Mouse (Mus musculus) lung, embryonic 14.5 days (tissue): ENCODE data around the gene Sec24a. TPM values are rescaled to one million over a fixed set of nuclear protein-coding genes. Genes with fewer than 3 reads are reported as not detected.
"Not testable (repeated sequence)": the region's sequence is repeated elsewhere in the genome, so short reads cannot be mapped to it uniquely, and the experiment has no call there.

Experiments used
- ATAC-seq: fragments of 200-750 bp; cut with Nextera tagmentation; 2 replicates; pipeline ENCODE4 v1.8.0; 2017; ENCODE audit warnings: mild to moderate bottlenecking, moderate TSS enrichment, moderate library complexity; ENCODE audit not compliant: insufficient read depth
- DNase-seq: peaks from one replicate; pipeline ENCODE4 v3.0.0-alpha.2; 2015
- H3K27ac ChIP-seq: fragments of 300-500 bp; sonication (generic); 2 replicates; pipeline ENCODE4 v1.5.1; 2014; ENCODE audit warnings: low read depth, mild to moderate bottlenecking, moderate library complexity
- H3K27me3 ChIP-seq: fragments of 300-500 bp; sonication (generic); 2 replicates; pipeline ENCODE4 v1.6.1; 2014; ENCODE audit warnings: low read length, control low read depth; ENCODE audit not compliant: insufficient read depth
- H3K36me3 ChIP-seq: fragments of 300-500 bp; sonication (generic); 2 replicates; pipeline ENCODE4 v1.6.1; 2014; ENCODE audit warnings: control low read depth; ENCODE audit not compliant: insufficient read depth
- H3K4me1 ChIP-seq: fragments of 300-500 bp; sonication (generic); 2 replicates; pipeline ENCODE4 v1.6.1; 2014; ENCODE audit warnings: antibody characterized with exemption, control low read depth; ENCODE audit not compliant: insufficient read depth
- H3K4me2 ChIP-seq: fragments of 300-500 bp; sonication (generic); 2 replicates; pipeline ENCODE4 v1.6.1; 2014; ENCODE audit warnings: mild to moderate bottlenecking
- H3K4me3 ChIP-seq: fragments of 300-500 bp; sonication (generic); 2 replicates; pipeline ENCODE4 v1.5.1; 2014; ENCODE audit warnings: low read depth, low read length
- H3K9ac ChIP-seq: fragments of 300-500 bp; sonication (generic); 2 replicates; pipeline ENCODE4 v1.6.1; 2014
- H3K9me3 ChIP-seq: fragments of 300-500 bp; sonication (generic); 2 replicates; pipeline ENCODE4 v1.6.1; 2016; ENCODE audit warnings: low read depth, low read length, control low read depth
- CTCF ChIP-seq: IDR thresholded peaks from 2 replicates; pipeline ENCODE4 v1.5.1; 2016; ENCODE audit warnings: antibody characterized with exemption, low read depth
- WGBS: fragments of 180-500 bp; shearing (Covaris S2); extraction: QIAGEN DNeasy Blood & Tissue Kit; methylation state at CpG from one replicate; pipeline ENCODE4 v1.1.7; 2014; 5-methylcytosine and 5-hydroxymethylcytosine counted together
- polyA plus RNA-seq: library from polyadenylated mRNA; unstranded; fragments of >200 nt; fragmentation: Nextera tagmentation; extraction: Ambion mirVana; gene quantifications from 2 replicates; pipeline ENCODE4 v1.2.1, GENCODE M21; 2014

Sec24a gene
- polyA plus RNA-seq, 1 experiment from 2014 or later = 16.3 TPM

DNA sequence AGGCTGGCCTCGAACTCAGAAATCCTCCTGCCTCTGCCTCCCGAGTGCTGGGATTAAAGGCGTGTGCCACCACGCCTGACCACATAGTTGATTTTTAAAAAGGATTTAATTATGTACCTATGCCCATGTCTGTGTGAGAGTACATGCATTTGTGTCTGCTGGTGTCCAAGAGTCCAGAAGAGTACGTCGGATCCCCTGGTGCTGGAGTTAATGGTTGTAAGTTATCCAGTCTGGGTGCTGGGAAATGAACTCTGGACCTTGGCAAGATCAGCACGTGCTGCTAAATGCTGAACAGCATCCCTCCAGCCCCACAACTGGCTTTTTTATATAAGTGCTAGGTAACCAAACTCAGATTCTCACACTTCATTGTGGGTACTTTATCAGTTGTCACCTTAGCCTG is 92.6 kb downstream of the Sec24a start:
- no peaks in the 10 kb centered on the region for H3K27me3 ChIP-seq
- DNase-seq (no peak), ATAC-seq (no peak)
- H3K36me3 ChIP-seq = no peaks in the 10 kb centered on the region
- 85% methylated on average over 7 of the region's 7 CpGs for WGBS
- no peak overlapping the region for H3K4me2 ChIP-seq
- H3K27ac ChIP-seq = no peak overlapping the region
- no peak overlapping the region for H3K4me3 ChIP-seq
- H3K4me1 ChIP-seq = no peaks in the 10 kb centered on the region
- no peak for TF ChIP-seq CTCF
- no peak overlapping the region for H3K9ac ChIP-seq
- no peaks in the 10 kb centered on the region for H3K9me3 ChIP-seq

DNA sequence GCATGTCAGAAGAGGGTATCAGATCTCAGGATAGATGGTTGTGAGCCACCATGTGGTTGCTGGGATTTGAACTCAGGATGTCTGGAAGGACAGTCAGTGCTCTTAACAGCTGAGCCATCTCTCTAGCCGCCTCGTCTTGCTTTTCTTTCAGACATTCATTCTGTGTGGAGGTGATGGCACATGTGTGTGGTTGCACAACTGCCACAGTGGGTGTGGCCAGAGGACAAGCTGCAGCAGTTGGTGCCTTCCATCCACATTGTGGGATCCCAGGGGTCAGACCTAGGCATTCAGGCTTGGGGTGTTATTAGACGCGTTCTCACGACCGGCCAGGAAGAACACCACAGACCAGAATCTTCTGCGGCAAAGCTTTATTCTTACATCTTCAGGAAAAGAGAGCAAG is 98.7 kb downstream of the Sec24a start:
- WGBS = 67% methylated on average over 7 of the region's 7 CpGs
- H3K4me2 ChIP-seq, H3K4me3 ChIP-seq, H3K9ac ChIP-seq, H3K27me3 ChIP-seq, H3K27ac ChIP-seq, H3K36me3 ChIP-seq, ATAC-seq, H3K9me3 ChIP-seq, H3K4me1 ChIP-seq: not testable (repeated sequence)
- peak; percentile 49 for DNase-seq

DNA sequence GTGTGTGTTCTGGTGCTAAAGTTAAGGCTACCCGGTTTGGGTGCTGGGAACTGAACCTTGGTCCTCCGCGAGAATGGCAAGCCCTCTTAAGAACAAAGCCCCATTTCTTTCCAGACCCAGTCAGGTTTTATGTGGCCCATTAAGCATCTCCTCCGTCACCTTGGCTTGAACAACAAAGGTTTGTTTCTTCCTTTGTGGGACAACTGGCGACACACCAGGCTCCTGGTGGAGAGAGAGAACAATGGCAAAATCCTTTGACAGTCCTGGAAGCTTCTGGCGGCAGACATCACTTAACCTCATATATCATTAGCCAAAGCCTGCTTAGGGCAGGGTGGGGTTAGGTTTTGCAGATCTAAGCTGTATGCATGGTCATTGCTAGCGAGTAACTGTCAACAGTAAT is 100.8 kb downstream of the Sec24a start:
- Histone ChIP-seq H3K27ac (no peak overlapping the region), H3K27me3 (no peaks in the 10 kb centered on the region), H3K4me3 (no peak overlapping the region), H3K9ac (no peak overlapping the region), H3K9me3 (no peaks in the 10 kb centered on the region), H3K36me3 (no peaks in the 10 kb centered on the region), H3K4me2 (no peak overlapping the region), H3K4me1 (no peaks in the 10 kb centered on the region; the same call in 1 of the 2 replicates)
- no peak for TF ChIP-seq CTCF
- ATAC-seq (no peak), DNase-seq (no peak)
- 71% methylated on average over 7 of the region's 7 CpGs for WGBS

DNA sequence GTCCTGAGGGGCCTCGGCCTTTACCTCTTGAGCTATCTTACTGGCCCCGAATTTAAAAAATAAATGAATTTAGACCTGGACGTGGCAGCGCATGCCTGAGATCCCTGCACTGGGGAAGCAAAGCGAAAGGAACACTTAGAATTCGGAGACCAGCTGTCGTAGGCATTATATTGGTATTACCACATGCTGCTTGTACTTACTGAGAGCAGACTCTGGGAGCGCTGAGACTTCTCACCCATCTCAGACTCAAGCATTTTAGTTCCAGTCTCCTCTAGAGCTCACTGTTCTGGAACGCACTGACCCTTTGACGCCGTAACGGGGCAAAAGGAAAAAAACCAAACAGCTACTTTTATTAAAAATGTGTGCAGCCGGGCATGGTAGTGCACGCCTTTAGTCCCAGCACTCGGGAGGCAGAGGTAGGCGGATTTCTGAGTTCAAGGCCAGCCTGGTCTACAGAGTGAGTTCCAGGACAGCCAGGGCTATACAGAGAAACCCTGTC is 101.5 kb downstream of the Sec24a start:
- ATAC-seq = no peak
- no peaks in the 10 kb centered on the region for H3K27me3 ChIP-seq
- 83% methylated on average over 16 of the region's 16 CpGs for WGBS

DNA sequence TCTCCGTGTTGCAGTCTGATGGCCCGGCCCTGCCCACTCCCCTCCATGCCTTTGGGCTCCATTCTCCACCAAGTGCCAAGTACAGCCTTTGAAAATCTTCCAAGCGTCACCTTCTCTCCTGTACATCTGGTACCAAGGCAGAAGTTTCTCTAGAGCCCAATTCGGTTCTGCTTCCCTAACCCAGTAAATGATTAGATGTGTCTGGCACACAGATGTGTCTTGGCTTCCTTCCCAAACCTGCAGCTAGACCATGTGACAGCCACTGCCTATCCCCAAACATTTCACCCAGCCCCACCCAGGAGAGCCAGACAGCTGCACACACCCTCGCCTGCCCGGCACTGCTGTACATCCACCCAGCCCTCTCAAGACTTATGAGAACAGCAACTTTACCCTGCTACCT is 104.7 kb downstream of the Sec24a start:
- no peak overlapping the region for H3K9ac ChIP-seq
- H3K27ac ChIP-seq = no peak overlapping the region
- ATAC-seq (0 out of 2 replicates have a peak, but pooled peaks have one; percentile 24), DNase-seq (peak; percentile 43)
- no peaks in the 10 kb centered on the region for H3K36me3 ChIP-seq
- no peak overlapping the region for H3K4me2 ChIP-seq
- TF ChIP-seq CTCF = no peak
- H3K4me3 ChIP-seq = no peak overlapping the region
- 43% methylated on average over 6 of the region's 6 CpGs for WGBS
- H3K9me3 ChIP-seq = no peaks in the 10 kb centered on the region
- H3K4me1 ChIP-seq = no peaks in the 10 kb centered on the region; the same call in 1 of the 2 replicates
- H3K27me3 ChIP-seq = no peaks in the 10 kb centered on the region

More for the DNA sequence above, 101.5 kb downstream of the Sec24a start:
- Histone ChIP-seq H3K4me2 (no peak overlapping the region), H3K9ac (no peak overlapping the region), H3K36me3 (no peaks in the 10 kb centered on the region), H3K9me3 (no peaks in the 10 kb centered on the region), H3K4me3 (no peak overlapping the region), H3K4me1 (no peaks in the 10 kb centered on the region; the same call in 1 of the 2 replicates), H3K27ac (no peak overlapping the region)
- no peak for TF ChIP-seq CTCF
- no peak for DNase-seq

DNA sequence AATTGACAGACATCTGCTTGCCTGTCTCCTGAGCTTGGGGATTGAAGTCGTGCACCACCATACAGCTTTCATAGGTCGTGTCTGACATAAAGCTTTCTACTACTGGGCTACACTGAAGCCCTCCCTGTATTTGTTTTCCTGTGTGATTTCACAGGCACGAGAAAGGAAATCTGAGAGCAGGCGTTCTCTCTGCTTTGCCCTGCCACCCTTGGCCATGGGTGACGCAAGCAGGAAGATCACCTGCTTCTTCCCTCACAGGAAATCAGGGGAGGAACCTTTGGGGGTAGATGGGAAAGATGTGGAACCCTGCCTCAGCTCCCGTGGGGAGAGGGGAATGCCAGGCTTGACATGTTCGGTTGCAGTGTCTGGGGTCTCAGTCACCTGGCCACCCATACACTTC is 105.1 kb downstream of the Sec24a start:
- WGBS = 51% methylated on average over 7 of the region's 7 CpGs
- ATAC-seq = no peak
- H3K4me2 ChIP-seq = no peak overlapping the region

DNA sequence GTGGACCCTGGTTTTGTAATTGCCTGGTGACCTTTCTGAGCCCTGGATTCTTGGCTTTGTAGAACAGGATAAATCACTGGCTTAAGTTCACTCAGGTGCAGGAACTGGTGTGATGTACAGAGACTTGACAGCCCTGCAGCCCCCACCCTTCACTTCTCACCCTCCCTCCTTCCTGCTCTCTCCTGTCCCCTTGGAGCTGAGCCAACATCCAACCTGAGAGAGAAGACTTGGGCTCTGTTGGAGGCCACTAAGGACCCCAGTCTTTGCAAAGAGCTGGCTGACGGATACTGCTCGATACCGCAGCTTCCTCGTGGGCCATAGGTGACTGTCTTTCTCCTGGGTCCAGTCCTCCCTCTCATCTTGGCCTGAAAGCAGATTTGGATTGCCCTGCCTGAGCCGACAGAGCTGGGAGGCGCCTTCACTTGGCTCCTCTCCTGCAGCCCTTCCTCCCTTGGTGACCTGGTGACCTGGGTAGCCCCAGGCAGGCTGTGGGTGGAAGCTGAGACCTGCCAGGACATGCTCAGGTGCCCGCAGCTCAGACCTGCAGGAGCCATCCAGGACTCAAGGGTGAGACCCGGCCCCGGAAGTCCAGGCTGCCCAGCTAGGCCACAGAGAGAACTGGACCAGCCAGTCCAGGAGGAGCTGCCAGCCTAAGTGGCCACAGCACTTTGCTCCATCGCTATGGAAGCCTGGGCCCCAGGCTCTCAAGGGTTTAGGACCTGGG is 106.5 kb downstream of the Sec24a start:
- H3K4me1 ChIP-seq = no peaks in the 10 kb centered on the region; the same call in 1 of the 2 replicates
- H3K9me3 ChIP-seq = no peaks in the 10 kb centered on the region
- H3K27me3 ChIP-seq = no peaks in the 10 kb centered on the region
- H3K27ac ChIP-seq = no peak overlapping the region
- H3K4me2 ChIP-seq = no peak overlapping the region
- ATAC-seq (no peak), DNase-seq (no peak)
- no peak for TF ChIP-seq CTCF
- H3K9ac ChIP-seq = no peak overlapping the region
- H3K36me3 ChIP-seq = no peaks in the 10 kb centered on the region
- H3K4me3 ChIP-seq = no peak overlapping the region
- WGBS = 69% methylated on average over 10 of the region's 10 CpGs

More for the DNA sequence above, 105.1 kb downstream of the Sec24a start:
- no peak for DNase-seq
- Histone ChIP-seq H3K27ac (no peak overlapping the region), H3K4me1 (no peaks in the 10 kb centered on the region; the same call in 1 of the 2 replicates), H3K9ac (no peak overlapping the region), H3K9me3 (no peaks in the 10 kb centered on the region), H3K36me3 (no peaks in the 10 kb centered on the region), H3K27me3 (no peaks in the 10 kb centered on the region), H3K4me3 (no peak overlapping the region)
- no peak for TF ChIP-seq CTCF
